Mouse (Mus musculus): ENCODE data around the gene Pacsin2. TPM values are rescaled to one million over a fixed set of nuclear protein-coding genes. Genes with fewer than 3 reads are reported as not detected.

Pacsin2 gene
- polyA plus RNA-seq, 1 experiment = 73.5 TPM

DNA sequence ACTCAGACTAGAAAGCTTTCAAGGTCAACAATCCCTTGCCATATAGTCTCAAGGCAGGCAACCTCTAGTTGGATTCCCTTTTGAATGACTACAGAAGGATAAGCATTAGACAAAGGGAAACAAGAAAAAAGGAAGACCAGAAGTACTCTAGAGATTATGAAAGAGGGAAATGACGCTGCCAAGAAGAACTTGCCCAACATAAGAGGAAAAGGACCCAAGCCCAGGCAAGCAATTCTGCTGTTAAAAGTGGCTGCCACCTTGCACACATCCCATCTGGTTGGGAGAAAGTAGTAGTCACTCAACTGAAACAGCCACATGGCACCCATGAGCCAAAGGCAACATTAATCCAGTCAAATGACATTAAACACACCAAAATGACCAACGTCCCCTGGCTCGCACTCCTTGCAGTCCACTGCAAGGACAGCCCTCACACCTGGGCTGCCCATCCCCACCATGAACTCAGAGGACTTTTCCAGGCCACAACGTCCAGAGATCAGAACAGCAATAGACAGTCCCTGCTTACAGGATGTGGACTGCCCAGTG, 21.8 kb downstream of the Pacsin2 start:
- TF ChIP-seq POLR2A (IDR thresholded peaks at IDR 0.05; ENCODE audit: low read depth, low read length) (no peak), CTCF (IDR thresholded peaks at IDR 0.05; ENCODE audit: extremely low read depth, insufficient read length, insufficient replicate concordance, low read depth, low read length) (no peak)
- Histone ChIP-seq H3K4me3 (ENCODE audit: low read depth, low read length) (no peak overlapping the region), H3K27me3 (ENCODE audit: control insufficient read depth, insufficient read depth, low read length) (no peaks in the 10 kb centered on the region), H3K27ac (ENCODE audit: insufficient read depth, low read depth, low read length) (no peak overlapping the region), H3K36me3 (ENCODE audit: control insufficient read depth, insufficient read depth, low read length) (no peaks in the 10 kb centered on the region), H3K4me1 (ENCODE audit: control insufficient read depth, insufficient read depth, insufficient read length, low read length) (peaks cover 32% of the 10 kb centered on the region)
- 88% methylated on average over 4 of the region's 4 CpGs for WGBS

DNA sequence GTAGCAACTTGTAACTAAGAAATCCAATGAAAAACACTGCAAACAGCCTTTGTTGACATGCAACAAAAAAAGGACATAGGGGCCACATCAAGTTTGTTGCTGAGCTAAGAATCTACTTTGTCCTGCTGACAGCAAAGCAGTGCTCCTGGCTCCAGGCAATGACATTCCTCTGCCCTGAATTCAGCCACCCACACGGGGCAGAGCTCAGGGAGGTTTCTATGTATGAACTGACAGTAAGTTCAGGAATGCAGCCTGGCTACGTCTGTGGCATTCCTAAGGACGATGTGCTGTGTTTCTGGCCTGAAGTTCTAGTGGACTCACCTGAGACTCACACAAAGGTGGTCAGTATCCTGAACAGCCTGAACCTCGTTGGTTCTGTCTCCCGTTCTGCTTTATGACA, 23.7 kb downstream of the Pacsin2 start:
- Histone ChIP-seq H3K27me3 (ENCODE audit: control insufficient read depth, insufficient read depth, low read length) (no peaks in the 10 kb centered on the region), H3K4me3 (ENCODE audit: low read depth, low read length) (no peak overlapping the region), H3K27ac (ENCODE audit: insufficient read depth, low read depth, low read length) (no peak overlapping the region), H3K4me1 (ENCODE audit: control insufficient read depth, insufficient read depth, insufficient read length, low read length) (peaks cover 32% of the 10 kb centered on the region), H3K36me3 (ENCODE audit: control insufficient read depth, insufficient read depth, low read length) (no peaks in the 10 kb centered on the region)
- TF ChIP-seq CTCF (IDR thresholded peaks at IDR 0.05; ENCODE audit: extremely low read depth, insufficient read length, insufficient replicate concordance, low read depth, low read length) (no peak), POLR2A (IDR thresholded peaks at IDR 0.05; ENCODE audit: low read depth, low read length) (no peak)
- 73% methylated on average over 5 of the region's 5 CpGs for WGBS

DNA sequence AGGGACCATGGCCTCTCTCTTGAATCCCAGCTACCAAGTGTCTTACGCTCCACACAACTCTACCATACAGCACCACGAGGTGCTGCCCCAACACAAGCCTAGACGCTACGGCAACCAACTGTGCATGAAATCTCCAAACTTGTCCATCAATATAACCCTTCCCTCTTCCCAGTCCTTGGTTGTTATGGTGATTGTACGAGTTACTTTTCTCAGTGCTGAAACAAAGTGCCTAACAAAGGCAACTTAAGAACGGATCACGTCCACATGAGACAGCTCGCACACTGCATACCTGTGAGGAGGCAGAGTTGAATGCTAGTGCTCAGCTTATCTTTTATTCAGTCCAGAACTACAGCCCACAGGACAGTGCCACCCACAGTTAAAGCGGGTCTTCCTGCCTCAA, 27.9 kb downstream of the Pacsin2 start:
- WGBS = 91% methylated on average over 9 of the region's 9 CpGs
- no peak for TF ChIP-seq POLR2A (IDR thresholded peaks at IDR 0.05; ENCODE audit: low read depth, low read length)
- TF ChIP-seq CTCF (IDR thresholded peaks at IDR 0.05; ENCODE audit: extremely low read depth, insufficient read length, insufficient replicate concordance, low read depth, low read length) = no peak
- H3K27ac ChIP-seq (ENCODE audit: insufficient read depth, low read depth, low read length) = no peak overlapping the region
- H3K27me3 ChIP-seq (ENCODE audit: control insufficient read depth, insufficient read depth, low read length) = no peaks in the 10 kb centered on the region
- no peak overlapping the region for H3K4me3 ChIP-seq (ENCODE audit: low read depth, low read length)
- peaks cover 24% of the 10 kb centered on the region for H3K4me1 ChIP-seq (ENCODE audit: control insufficient read depth, insufficient read depth, insufficient read length, low read length)
- H3K36me3 ChIP-seq (ENCODE audit: control insufficient read depth, insufficient read depth, low read length) = no peaks in the 10 kb centered on the region

DNA sequence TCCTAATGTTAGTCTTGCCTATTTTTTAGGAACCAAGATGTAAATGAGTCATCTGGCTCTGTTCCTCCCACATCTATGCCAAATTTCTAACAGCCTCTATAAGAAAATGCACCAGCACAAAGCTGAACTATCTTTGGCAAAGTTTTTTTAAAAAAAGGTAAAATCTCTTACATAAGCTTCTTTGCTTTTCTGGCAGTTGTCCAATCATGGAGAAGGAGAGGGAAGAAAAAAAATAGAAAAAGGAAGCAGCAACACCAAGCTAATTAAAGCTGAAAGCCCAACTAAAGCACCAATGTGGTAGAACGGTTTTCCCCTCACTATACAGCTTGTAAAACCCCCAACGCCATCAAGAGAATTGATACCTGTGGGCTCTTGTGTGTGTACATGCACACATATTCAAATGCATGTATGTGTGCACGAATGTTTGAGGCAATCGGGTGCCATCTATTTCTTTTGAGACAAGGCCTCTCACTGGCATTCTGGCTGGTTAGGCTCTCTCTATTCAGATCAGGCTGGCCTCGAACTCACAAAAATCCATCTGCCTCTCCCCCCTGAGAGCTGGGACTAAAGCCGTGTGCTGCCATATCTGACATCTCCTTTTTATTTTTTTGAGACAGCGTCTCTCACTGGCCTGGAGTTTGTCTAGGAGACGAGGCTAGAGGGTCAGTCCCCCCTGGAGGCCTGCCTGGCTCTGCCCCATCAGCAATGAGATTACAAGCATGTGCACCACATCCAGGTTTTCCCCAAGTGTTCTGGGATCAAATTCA, 28.9 kb downstream of the Pacsin2 start:
- 83% methylated on average over 8 of the region's 8 CpGs for WGBS
- TF ChIP-seq POLR2A (IDR thresholded peaks at IDR 0.05; ENCODE audit: low read depth, low read length) (no peak), CTCF (IDR thresholded peaks at IDR 0.05; ENCODE audit: extremely low read depth, insufficient read length, insufficient replicate concordance, low read depth, low read length) (no peak)
- Histone ChIP-seq H3K4me1 (ENCODE audit: control insufficient read depth, insufficient read depth, insufficient read length, low read length) (peaks cover 24% of the 10 kb centered on the region), H3K27ac (ENCODE audit: insufficient read depth, low read depth, low read length) (no peak overlapping the region), H3K27me3 (ENCODE audit: control insufficient read depth, insufficient read depth, low read length) (no peaks in the 10 kb centered on the region), H3K4me3 (ENCODE audit: low read depth, low read length) (no peak overlapping the region), H3K36me3 (ENCODE audit: control insufficient read depth, insufficient read depth, low read length) (no peaks in the 10 kb centered on the region)

DNA sequence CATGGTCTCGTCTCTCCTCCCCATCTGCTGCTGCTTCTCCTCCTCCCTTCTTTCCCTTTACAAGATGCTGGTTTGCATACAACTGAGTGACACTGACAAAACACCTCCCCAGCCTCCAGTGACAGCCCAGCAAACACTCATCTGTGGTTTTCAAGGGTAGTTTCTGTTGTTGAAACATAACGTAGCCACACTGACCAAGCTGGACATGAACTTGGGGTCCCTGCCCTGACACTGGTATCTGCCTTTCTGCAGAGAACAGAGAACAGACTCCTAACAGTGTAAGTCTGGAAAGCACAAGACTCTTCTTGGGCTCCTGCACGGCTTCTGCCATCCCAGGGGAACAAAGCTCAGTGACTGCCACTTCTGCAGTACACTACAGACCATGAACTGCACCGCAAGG, 29.7 kb downstream of the Pacsin2 start:
- Histone ChIP-seq H3K4me3 (ENCODE audit: low read depth, low read length) (no peak overlapping the region), H3K27ac (ENCODE audit: insufficient read depth, low read depth, low read length) (no peak overlapping the region), H3K36me3 (ENCODE audit: control insufficient read depth, insufficient read depth, low read length) (no peaks in the 10 kb centered on the region), H3K27me3 (ENCODE audit: control insufficient read depth, insufficient read depth, low read length) (no peaks in the 10 kb centered on the region), H3K4me1 (ENCODE audit: control insufficient read depth, insufficient read depth, insufficient read length, low read length) (peaks cover 26% of the 10 kb centered on the region)
- 79% methylated on average over 4 of the region's 4 CpGs for WGBS
- TF ChIP-seq CTCF (IDR thresholded peaks at IDR 0.05; ENCODE audit: extremely low read depth, insufficient read length, insufficient replicate concordance, low read depth, low read length) (no peak), POLR2A (IDR thresholded peaks at IDR 0.05; ENCODE audit: low read depth, low read length) (no peak)

DNA sequence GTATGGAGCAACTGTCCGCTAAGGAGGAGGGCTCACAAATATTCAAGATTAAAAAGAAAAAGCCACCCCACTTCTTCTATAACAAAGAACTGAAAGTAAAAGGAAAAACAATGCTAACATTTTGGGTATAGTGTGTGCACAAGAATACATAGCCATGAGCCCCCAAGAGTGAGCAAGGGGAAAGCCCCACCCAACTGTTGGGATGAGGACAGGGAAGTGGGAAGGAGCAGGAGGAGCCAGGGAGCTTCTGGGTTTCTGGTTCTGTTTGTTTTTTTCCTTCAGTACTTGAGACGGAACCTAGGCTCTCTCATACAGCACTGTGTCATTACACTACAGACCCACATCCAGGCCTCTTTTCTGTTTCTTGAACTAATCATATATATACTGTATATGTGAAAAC, 31.1 kb downstream of the Pacsin2 start:
- WGBS = 53% methylated on average over 2 of the region's 2 CpGs
- Histone ChIP-seq H3K4me3 (ENCODE audit: low read depth, low read length) (no peak overlapping the region), H3K27me3 (ENCODE audit: control insufficient read depth, insufficient read depth, low read length) (no peaks in the 10 kb centered on the region), H3K4me1 (ENCODE audit: control insufficient read depth, insufficient read depth, insufficient read length, low read length) (peaks cover 31% of the 10 kb centered on the region), H3K27ac (ENCODE audit: insufficient read depth, low read depth, low read length) (peak overlapping the region; percentile 48), H3K36me3 (ENCODE audit: control insufficient read depth, insufficient read depth, low read length) (no peaks in the 10 kb centered on the region)
- no peak for TF ChIP-seq POLR2A (IDR thresholded peaks at IDR 0.05; ENCODE audit: low read depth, low read length)
- TF ChIP-seq CTCF (IDR thresholded peaks at IDR 0.05; ENCODE audit: extremely low read depth, insufficient read length, insufficient replicate concordance, low read depth, low read length) = no peak

DNA sequence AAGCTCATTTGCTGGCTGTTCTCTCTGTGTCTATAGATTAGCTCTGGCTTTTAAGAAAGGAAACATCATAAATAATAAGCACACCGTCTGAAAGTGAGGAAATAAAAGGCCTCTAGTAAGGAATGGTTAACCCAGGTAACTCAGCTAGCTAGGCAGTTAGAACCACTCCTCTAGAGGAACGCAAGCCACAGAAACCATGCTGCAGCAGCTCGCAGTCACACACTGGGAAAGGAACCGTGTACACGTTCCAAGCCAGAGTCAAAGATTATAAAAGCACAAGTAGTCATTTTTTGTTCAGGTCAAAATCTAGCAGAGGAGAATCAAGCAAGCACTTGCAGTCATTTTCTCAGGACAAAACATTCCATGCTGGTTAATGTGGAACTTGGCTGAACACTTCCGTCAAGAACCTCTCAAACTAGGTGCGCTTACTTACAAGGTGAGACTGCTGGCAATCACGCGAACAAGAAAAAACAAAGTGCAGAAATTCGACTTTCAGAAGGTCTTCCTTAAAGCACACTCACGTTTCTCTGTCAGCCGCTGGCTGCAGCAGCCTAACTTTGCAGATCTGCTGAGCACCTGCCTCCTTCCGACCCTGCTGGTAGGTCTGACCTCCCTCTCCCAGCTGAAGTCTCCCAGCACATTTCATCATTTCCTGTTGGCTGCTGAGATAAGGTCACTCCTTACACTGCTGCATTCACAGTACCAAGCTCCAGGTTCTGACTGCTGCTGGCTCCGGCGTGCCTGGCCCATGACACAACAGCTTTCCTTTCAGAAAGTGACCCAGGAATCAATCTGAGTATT, 32.0 kb downstream of the Pacsin2 start:
- Histone ChIP-seq H3K27me3 (ENCODE audit: control insufficient read depth, insufficient read depth, low read length) (no peaks in the 10 kb centered on the region), H3K27ac (ENCODE audit: insufficient read depth, low read depth, low read length) (peak overlapping the region; percentile 48), H3K36me3 (ENCODE audit: control insufficient read depth, insufficient read depth, low read length) (no peaks in the 10 kb centered on the region), H3K4me3 (ENCODE audit: low read depth, low read length) (peak overlapping the region; percentile 31), H3K4me1 (ENCODE audit: control insufficient read depth, insufficient read depth, insufficient read length, low read length) (peaks cover 33% of the 10 kb centered on the region)
- TF ChIP-seq CTCF (IDR thresholded peaks at IDR 0.05; ENCODE audit: extremely low read depth, insufficient read length, insufficient replicate concordance, low read depth, low read length) (no peak), POLR2A (IDR thresholded peaks at IDR 0.05; ENCODE audit: low read depth, low read length) (no peak)
- 11% methylated on average over 15 of the region's 15 CpGs for WGBS
